Mouse (Mus musculus) spleen, postnatal 36 days (tissue): Measurements from ENCODE around the gene Flvcr2.
A peak's percentile ranks its signal among the peaks of the same experiment; 100 is the strongest.
"Not testable (repeated sequence)": the region's sequence is repeated elsewhere in the genome, so short reads cannot be mapped to it uniquely, and the experiment has no call there.

Experiments
- DNase-seq, 2 experiments: peaks; one replicate each; pipeline ENCODE4 v3.0.0; 2022; ENCODE audit warnings: low spot score in 2 of 2, mixed read lengths in 1 of 2

The Flvcr2 gene

DNA sequence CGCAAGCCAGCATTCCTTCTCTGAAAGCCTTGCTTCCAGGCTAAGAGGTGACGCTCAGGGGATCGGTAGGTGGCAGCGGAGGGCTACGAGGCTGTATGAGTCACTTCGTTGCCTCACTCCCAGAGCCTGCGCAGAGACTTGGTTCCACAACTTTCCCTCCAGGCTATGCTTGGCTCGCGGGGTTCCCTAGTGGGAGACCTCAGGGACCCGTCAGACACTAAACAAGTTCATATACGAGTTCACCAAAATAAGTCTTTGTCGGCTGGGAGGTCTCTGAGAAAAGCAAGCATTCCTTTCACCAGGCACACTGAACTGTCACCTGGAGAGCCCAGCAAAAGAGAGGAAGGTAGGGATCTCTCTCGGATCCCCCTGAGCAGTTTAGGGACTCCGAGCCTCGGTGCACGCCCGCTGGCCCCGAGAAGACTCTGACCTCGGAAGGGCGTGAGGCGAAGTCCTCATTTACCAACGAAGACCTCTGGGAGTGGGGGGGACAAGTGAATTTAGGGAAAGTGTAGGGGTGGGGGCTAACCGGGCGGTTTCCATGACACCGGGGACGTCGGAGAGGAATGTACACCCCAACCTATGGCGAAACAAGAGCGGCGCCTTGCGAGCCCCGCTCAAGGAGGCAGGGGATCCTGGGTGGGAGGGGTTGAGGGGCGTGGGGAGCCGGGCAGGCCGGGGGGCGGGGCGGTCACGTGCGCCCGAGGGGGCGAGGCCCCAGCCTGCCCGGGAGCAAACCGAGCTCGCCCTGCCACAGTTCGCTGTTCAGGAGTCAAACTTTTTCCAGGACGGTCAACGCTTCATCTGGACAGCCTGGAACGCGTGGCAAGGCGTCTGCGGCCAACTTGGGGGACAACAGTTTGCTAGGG is at the start of gene Flvcr2:
TSS of gene Flvcr2 (plus strand) at position 713 of the 869 bp plus-strand sequence.
- DNase-seq: peak; percentile 27 to 38

DNA sequence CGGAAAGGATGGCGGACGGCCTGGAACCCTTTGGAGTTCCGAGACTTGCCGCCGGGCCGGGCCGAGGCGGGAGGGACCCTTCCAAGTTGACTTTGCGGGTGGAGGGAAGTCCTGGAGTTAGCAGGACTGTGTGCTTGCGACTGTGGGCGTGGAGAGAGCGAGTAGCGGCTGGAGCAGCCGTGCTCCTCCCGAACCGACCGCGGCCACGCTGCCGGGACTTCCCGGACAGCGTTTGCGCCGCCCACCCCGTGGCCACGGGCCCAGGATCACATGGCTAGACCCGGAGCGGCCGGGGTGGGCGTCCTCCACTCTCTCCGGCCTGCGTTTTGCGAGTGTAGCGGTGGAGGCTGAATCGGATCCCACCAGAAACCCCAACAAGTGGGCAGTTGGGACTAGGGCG is 48.2 kb upstream of the Flvcr2 start:
- not testable (repeated sequence) for DNase-seq

DNA sequence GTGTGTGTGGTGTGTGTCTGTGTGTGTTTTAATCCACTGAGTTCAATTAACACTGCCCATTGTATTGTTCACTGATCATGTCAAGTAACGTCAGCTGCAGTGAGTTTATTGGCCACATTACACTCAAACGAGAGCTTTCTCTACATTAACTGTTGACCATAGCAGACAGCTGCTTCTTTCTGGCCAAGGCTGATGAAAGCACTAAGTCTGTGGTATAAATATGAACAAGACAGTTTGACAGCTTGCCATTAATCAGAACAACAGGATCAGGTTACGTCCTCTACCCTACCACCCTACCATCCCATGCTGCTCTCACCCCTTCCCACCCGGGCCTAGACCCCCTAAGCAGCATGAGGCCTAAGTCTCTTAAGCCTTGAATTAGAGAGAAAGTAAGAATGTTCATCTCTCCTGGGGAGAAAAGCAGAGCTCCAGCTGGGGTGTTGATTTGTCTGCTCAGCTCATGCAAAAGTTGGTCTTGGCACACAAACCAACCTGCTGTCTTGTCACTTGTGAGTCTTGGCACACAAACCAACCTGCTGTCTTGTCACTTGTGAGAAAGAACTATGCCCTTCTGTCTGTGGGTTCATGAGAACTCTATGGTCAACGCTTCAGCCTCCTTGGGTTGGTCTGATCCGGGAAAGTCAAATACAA is 46.0 kb upstream of the Flvcr2 start:
- no peak for DNase-seq

DNA sequence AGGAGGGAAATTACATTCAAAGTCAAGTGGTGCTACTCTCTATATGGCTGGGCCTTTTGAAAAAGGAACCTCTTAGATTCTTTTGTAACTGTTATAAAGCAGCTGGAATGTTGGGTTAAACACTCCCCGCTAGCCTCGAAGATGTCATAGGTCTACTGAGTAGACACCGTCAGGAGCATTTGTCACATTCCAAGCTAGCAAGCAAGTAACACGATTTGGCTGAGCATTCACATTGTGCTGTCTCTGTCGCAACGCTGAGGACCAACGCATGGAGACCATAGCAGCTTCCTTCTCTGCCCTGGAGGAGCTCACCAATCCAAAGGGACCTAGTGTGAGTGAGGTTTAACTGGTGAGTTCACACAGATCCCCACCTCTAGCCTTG is 45.5 kb upstream of the Flvcr2 start:
- no peak for DNase-seq

DNA sequence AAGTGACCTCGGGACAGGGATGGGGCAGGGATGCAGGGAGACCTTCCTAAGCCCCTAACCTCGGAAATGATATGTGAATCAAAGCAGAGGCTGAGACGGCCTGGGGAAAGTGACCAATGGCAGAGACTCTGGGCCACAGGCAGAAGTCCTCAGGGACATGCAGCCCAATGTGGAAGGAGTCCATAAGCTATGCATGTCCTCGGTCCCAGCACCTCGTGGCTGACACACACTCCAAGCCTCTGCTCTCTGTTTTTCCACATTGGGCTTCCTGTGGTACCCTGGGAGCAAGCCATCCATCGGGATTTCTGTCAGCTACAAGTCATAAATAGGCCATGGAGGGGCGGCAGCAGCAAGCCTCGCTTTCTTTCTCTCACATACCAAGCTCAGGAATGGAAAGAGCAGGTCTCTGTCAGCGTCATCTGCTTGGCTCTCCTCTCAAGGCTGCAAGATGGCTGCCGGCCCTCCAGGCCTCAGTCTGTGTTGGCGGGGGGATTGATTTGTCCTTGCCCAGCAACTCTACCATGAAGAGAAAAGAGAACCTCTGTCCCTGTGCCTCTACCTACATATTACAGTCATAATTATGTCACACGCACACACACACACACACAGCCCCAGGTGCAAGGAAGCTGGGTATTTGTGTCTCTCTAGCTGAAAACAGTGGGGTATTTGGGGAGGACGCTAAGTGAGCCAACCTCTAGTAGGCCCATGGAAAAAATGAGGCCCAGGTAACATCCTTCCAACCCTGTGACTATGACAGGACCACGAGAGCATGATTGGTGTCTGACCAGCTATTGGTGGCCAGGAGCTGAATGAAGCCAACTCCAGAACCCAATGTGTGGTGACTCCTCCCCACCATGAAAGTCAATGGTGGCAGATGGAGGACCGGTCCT is 43.9 kb upstream of the Flvcr2 start:
- no peak for DNase-seq

DNA sequence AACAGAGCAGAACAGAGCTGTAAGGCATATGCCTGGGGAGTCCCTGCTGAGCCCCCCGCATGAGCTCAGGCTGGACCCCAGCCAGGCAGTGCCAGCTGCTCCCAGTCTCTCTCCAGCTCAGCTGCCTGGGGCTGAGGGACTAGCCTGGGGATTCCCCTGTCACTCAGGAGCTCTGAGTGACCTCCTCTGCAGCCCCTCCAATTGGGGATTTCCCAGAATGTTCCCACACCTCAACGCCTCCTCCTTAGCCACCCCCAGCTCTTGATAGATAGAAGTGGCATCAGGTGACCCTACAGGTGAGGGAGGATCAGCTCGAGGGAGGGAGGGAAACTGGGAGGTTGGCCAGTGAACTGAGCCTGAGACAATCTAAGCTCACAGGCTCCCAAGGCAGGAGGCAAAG is 42.8 kb upstream of the Flvcr2 start:
- DNase-seq: no peak

DNA sequence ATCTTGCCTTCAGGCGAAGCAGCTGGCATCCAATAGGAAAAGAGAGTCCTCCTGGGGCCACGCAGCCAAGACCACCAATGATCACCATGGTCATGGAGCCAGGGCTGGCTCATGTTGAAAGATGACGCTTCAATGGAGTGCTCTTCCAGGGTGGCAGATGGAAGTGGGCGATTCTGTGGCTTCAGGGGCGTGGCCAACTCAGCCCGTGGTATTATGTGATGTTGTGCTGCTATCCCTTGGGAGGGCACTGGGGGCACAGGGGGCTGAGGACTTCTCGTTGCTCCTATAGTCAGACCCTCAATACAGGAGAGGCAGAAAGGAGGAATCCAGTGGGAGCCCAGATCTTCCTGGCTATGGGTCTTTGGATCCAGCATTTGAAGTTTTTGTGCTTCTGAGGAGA is 41.8 kb upstream of the Flvcr2 start:
- peak in 1 of 2 experiments; percentile 16 for DNase-seq

DNA sequence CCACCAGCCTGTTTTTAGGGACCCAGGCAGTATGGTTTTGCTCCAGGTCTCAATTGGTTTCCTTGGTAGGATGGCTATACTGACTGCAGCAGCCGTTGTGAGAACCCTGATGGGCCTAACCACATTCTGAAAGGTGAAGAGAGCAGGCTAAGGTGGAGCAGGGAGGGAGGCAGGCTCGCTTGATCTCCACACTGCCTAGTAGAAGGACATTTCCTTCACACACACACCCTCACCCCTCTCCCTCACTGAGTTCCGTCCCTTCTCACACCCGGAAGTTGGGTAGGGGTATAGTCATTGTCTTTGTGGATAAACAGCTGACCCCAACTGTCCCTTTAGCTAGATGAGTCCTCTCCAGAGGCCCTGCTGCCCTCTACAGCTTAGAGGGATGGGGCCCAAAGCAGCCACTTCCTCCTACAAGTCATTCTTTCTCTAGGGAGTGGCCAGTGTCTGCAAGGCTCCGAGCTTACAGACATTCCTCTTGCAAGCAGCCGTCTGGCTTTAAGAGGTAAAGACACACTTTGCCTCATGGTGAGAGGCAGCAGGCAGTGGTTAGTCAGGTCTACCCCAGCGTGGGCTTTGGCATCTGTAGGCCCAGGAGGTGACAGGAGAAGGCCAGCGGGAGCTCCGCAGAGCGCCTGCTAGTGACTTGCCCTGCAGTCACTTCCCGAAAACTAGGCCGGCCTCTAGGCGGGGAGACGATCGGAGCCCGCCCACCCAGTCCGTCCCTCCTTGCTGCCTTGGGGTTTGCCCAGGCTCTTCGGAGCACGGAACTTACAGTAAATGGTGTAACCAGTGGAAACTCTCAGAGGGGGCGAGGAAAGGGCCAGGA is 41.1 kb upstream of the Flvcr2 start:
- peak; percentile 85 to 86 for DNase-seq

DNA sequence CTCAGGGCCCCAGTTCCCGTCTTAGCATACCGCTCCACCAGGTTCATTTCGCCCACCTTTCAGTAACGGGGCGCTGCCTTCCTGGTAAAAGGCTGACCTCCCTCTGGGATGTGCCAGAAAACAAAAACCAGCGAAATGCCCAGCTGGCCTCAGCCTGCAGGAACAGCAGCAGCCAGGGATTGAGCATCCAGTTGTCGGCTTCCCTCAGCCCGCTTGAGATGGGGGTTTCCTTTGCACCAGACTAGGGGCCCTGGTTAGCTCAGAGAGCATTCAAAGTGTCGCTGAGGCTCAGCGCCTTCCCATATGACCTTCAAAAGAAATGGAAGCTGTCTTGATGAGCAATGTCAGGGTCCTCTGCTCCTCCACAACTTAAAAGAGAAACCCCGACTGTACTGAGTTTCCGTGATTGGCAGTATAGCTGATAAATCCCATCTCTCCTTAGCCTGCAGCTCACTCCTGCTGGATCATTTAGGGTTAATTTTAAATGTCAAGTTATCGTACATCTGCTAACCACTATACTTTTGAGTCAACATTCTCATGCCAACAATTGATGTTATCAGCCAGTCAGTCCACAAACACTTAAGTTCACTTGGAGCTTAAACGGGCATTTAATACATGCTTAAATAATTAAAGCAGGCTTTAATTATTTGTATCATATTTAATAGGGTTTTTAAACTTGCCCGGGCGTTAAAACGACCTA is 40.4 kb upstream of the Flvcr2 start:
- no peak for DNase-seq

DNA sequence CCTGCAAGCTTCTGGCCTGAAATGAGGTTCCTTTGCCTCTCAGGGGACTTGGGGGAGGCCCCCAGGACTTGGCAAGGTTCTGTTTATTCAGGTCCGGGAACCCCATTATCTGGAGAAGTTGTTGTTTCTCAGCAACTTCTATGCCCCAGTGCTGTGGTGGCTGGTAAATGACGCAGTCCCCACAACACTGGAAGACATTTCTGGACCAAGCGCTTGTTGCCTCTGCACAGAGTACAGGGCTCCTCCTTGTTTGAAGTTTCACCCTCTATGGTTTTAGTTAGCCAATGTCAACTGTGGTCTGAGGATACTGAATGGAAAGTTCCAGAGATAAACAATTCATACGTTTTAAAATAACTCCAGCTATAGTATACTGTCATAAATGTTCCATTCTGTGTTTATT is 39.4 kb upstream of the Flvcr2 start:
- DNase-seq: no peak

DNA sequence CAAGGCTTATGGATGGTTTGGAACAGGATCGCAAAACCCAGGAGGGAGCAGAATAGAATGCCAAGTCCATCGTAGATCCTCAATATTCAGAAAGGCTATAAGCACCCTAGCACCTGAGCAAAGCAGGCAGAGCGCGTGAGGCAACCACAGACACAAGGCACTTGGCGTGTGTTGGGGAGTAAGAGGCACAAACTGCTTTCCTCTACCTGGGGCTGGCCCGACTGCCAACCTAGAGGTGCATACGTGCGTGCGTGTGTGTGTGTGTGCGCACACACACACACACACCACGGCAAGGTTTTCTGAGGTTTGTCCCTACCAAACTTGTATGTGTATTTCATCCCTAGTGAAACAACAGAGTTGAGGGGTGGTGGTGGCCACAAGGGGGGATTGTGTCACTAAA is 38.9 kb upstream of the Flvcr2 start:
- DNase-seq: no peak

DNA sequence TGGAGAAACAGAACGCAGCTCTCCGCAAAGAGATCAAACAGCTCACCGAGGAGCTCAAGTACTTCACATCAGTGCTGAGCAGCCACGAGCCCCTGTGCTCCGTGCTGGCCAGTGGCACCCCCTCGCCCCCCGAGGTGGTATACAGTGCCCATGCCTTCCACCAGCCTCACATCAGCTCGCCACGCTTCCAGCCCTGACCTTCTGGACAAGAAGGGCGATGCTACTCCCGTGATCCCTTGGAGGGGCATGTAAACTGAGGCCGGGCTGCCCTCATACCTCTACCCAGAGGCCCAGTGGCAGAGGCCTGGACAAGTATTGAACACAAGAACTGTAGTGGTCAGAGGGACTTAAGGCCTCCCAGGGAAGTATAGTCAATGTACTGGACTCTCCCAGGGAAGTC is 37.8 kb upstream of the Flvcr2 start:
- DNase-seq: no peak

DNA sequence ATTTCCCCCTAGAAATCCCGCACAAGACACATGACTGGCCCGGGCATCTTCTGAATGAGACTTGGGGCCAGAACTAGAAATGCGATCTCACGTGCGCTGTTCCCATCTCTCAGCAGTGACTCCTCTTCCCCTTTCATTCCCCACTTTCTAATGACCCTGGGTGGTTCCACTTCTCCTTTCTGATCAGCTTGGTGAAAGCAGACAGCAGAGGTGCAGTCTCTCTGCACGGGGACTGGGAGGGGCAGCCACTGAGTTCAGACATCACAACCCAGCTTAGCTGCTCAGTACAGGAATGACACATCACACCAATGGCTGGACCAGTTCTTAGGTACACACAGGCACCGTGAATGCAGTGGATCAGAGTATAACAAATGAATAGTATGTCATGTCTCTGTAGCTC is 35.6 kb upstream of the Flvcr2 start:
- DNase-seq: peak; percentile 63 to 65

DNA sequence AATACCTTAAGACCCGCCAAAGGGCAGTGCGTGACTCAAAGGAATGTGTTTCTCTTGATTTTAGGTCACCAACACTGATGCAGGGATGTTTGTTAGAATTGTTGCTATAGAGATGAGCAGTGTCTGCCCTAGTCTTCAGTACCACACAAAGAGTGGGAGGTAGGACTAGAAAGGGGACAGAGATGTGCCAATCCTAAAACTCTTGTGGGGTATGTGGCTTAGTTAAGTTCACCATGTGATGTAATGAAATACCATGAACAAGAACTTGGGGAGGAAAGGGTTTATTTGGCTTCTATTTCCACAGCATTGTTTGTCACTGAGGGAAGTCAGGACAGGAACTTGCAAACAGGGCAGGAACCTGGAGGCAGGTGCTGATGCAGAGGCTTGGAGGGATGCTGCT is 33.8 kb upstream of the Flvcr2 start:
- no peak for DNase-seq

DNA sequence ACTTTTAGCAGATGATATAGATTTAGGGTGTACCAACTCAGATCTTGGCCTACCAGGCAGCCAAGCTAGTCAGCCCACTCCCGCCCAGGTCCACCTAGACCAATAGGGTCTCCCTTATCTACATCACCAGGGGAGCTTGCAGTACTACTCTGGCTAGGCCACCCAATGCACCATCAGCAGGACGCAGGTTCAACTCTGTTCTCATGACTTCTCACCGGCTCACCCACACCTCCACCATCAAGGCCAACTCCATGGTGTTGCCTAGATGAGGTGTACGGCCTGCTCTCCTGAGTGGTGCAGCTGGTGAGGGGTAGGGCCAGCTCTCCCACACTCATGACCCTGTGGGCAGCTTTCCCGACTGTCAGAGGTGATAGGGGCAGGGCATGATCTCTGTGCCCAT is 32.2 kb upstream of the Flvcr2 start:
- no peak for DNase-seq

DNA sequence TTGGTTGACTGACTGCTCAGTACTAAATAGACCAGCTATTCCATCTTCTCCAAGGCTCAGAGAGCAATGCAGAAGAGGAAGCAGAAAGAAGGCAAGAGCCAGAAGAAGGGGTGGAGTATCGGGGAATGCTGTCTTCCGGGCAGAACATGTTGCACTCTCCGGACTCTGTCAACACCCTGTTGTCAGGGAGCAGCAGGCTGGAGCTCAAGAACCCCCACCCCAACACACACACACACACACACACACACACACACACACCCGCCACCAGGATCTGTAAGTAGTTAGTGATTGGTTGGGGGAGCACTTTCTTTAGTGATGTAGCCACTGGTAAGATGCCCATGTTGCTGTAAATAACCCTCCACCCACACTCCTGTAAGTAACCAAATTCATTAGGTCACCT is 21.0 kb upstream of the Flvcr2 start:
- no peak for DNase-seq

DNA sequence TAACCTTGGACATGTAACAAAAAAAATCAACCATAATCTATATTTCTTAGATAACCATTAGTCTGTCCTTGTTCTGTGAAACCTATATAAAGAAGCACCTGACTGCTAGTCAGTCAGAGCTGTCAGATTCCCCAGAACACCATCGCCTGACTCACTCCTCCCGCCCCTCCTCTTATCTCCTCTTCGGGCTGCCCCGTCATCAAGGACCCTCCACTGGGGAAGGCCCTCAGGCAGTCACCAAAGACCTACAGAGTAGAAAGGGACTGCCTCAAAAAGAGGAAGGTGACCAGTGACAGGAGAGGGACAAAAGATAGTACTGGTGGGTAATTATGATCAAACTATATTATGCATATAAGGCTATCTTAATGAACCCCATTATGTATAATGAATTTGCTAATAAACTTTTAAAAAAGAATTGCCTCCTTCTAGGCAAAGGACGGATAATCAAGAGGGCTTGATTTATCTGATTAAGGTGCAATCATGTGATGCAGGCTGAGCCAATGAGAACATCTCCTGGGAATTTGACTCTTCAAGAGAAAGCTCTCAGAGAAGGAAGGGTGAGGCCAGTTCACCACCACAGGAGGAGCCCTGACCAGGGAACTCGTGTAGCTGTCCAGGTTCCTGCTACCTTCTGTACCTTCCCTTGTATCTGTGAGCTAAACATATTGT is 19.5 kb upstream of the Flvcr2 start:
- no peak for DNase-seq

DNA sequence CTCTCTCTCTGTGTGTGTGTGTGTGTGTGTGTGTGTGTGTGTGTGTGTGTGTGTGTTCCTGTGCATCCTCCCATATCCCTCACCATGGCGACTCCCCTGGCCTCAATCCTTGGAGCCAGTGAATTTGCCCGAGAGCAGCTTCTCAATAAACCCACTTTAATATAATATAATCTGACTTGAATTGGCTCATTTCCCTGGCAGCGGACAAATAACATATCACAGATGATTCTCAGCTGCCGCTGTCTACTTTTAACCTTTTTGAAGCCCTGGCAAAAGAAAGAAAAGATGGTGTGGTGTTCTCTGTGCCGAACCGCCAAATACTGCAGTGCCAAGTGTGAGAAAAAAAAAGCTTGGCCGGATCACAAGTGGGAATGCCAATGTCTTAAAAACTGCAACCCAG is 18.2 kb upstream of the Flvcr2 start:
- no peak for DNase-seq

DNA sequence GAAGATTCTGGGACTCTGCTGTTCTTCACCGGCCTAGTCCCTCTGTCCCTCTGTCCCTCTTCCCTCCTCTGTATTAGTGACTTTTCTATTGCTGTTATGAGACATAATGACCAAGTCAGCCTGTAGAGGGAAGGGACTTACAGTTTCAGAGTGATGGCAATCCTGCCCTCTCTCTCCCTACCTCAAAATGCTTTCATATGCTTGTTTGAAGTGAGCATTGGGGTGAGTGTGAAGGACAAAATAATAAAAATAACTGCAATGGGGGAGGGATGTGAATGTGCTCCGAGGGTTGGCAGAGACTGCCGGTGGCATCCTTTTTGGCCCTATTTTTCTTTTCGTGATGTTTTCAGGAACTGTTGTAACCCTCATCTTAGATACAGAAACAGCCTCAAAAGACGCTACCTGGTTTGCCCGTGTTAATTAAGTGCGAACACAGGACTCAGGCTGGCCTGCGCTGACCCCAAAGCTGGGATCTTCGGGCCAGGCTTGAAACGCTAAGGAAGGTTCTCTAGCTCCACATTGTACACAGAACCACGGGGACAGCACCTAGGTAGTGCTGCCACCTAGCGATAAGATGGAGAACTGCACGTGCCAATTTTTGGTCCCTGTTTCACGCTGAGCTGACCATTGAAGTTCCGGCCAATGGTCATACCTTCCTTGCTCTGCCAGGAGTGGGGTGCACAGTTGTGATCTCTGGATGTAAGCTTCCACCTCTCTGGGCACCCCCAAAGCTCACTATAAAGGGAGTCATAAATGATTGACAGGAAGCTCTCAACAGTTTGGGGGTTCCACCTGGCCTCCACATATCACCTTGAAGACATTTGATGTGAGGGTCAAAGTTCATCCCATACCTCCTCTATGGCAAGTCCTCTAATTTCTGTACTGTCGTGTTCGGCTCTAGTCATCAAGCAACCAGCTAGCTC is 17.1 kb upstream of the Flvcr2 start:
- peak in 1 of 2 experiments; percentile 18 for DNase-seq
